Mouse (Mus musculus) myocyte (in vitro differentiated cells): ENCODE measurements around the gene Usp7. TPM values are rescaled to one million over a fixed set of nuclear protein-coding genes. Genes with fewer than 3 reads are reported as not detected.
A peak's percentile ranks its signal among the peaks of the same experiment; 100 is the strongest.
"Not testable (repeated sequence)": the region's sequence is repeated elsewhere in the genome, so short reads cannot be mapped to it uniquely, and the experiment has no call there.

Experiments
- H3K27me3 ChIP-seq: one replicate; pipeline ENCODE4 v1.6.1; 2011; ENCODE audit not compliant: control insufficient read depth, insufficient read depth, insufficient read length
- H3K36me3 ChIP-seq: one replicate; pipeline ENCODE4 v1.6.1; 2011; ENCODE audit not compliant: control insufficient read depth, insufficient read depth
- H3K4me2 ChIP-seq: one replicate; pipeline ENCODE4 v1.6.1; 2011; ENCODE audit warnings: low read depth, control low read depth
- H3K4me3 ChIP-seq: one replicate; pipeline ENCODE4 v1.5.1; 2011; ENCODE audit warnings: mild to moderate bottlenecking, control low read depth, moderate library complexity
- H3K79me2 ChIP-seq: one replicate; pipeline ENCODE4 v1.6.1; 2011; ENCODE audit not compliant: control insufficient read depth, insufficient read depth
- H3ac ChIP-seq: one replicate; pipeline ENCODE4 v1.6.1; 2011; ENCODE audit not compliant: control insufficient read depth, insufficient read length
- CEBPB ChIP-seq: IDR thresholded peaks from 2 replicates; pipeline ENCODE4 v1.6.1; 2011; ENCODE audit warnings: mild to moderate bottlenecking, moderate library complexity; ENCODE audit not compliant: poor library complexity, insufficient read depth, severe bottlenecking
- E2F4 ChIP-seq: IDR thresholded peaks from one replicate; pipeline ENCODE4 v1.6.1; 2011; ENCODE audit warnings: mild to moderate bottlenecking, control low read depth, moderate library complexity; ENCODE audit not compliant: insufficient read depth
- MAX ChIP-seq: IDR thresholded peaks from one replicate; pipeline ENCODE4 v1.6.1; 2011; ENCODE audit warnings: low read depth, mild to moderate bottlenecking, control low read depth
- MYOD1 ChIP-seq, 3 experiments: IDR thresholded peaks; one replicate each; pipeline ENCODE4 v1.6.1; 2011; ENCODE audit warnings: control low read depth in 2 of 3, low read depth in 2 of 3, mild to moderate bottlenecking in 2 of 3, moderate library complexity in 1 of 3; ENCODE audit not compliant: insufficient read length in 2 of 3, control insufficient read depth in 1 of 3
- MYOG ChIP-seq, 3 experiments: IDR thresholded peaks; one replicate each; pipeline ENCODE4 v1.6.1; 2011; ENCODE audit warnings: control low read depth in 2 of 3, low read depth in 2 of 3, mild to moderate bottlenecking in 2 of 3; ENCODE audit not compliant: insufficient read length in 2 of 3, control insufficient read depth in 1 of 3, insufficient read depth in 1 of 3
- POLR2A ChIP-seq: IDR thresholded peaks from one replicate; pipeline ENCODE4 v1.6.1; 2011; ENCODE audit warnings: low read depth, mild to moderate bottlenecking, control low read depth, moderate library complexity; ENCODE audit not compliant: insufficient read length
- POLR2AphosphoS2 ChIP-seq: IDR thresholded peaks from one replicate; pipeline ENCODE4 v1.6.1; 2011; ENCODE audit warnings: low read depth, control low read depth; ENCODE audit not compliant: insufficient read length
- REST ChIP-seq: IDR thresholded peaks from one replicate; pipeline ENCODE4 v1.6.1; 2011; ENCODE audit warnings: mild to moderate bottlenecking, control low read depth, moderate library complexity; ENCODE audit not compliant: insufficient read depth, insufficient read length
- SRF ChIP-seq: IDR thresholded peaks from one replicate; pipeline ENCODE4 v1.6.1; 2011; ENCODE audit warnings: low read depth; ENCODE audit not compliant: control insufficient read depth, insufficient read length
- TCF12 ChIP-seq: IDR thresholded peaks from one replicate; pipeline ENCODE4 v1.6.1; 2011; ENCODE audit warnings: mild to moderate bottlenecking, control low read depth; ENCODE audit not compliant: poor library complexity, insufficient read depth, severe bottlenecking
- TCF3 ChIP-seq: IDR thresholded peaks from one replicate; pipeline ENCODE4 v1.6.1; 2011; ENCODE audit warnings: low read depth, control low read depth; ENCODE audit not compliant: insufficient read length
- USF1 ChIP-seq: IDR thresholded peaks from one replicate; pipeline ENCODE4 v1.6.1; 2011; ENCODE audit warnings: low read depth, mild to moderate bottlenecking, control low read depth, moderate library complexity
- polyA plus RNA-seq: library from polyadenylated mRNA; unstranded; fragments of >200 nt; fragmentation: generic; extraction: Trizol; gene quantifications from one replicate; pipeline ENCODE4 v1.2.1, GENCODE M21; 2012; ENCODE audit warnings: missing spikeins

Gene Usp7
- polyA plus RNA-seq, 1 experiment = 24.0 TPM

DNA sequence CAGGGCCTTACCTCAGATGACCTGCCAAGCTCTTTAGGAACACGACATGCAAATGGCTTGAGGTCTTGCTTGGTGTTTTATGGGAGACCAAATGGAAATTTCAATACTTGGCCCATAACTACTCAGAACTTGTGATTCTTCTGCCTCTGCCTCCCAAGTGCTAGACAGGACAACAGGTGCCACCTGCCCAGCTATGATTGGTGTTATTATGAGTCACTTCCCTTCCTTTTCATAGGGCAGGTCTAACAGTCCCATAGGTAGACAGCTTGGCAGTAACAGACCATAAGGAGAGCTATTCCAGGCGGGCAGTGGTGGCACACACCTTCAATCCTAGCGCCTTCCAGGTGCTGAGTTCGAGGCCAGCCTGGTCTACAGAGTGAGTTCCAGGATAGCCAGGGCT, 58.5 kb downstream of the Usp7 start:
- TF ChIP-seq MYOD1 (IDR thresholded peaks at IDR 0.05; ENCODE audit: control insufficient read depth in 1 of 3, insufficient read length in 2 of 3, low read depth in 2 of 3) (peak in 1 of 3 experiments; percentile 8), REST (no peak)
- peaks cover 94% of the 10 kb centered on the region for H3K79me2 ChIP-seq
- no peak overlapping the region for H3K4me2 ChIP-seq
- no peaks in the 10 kb centered on the region for H3K36me3 ChIP-seq
- H3K27me3 ChIP-seq = no peaks in the 10 kb centered on the region
- H3ac ChIP-seq = no peak overlapping the region
- H3K4me3 ChIP-seq = no peak overlapping the region

GRCm38 (mm10) chr16:8732450-8732849, 59.7 kb downstream of the Usp7 start:
- not testable (repeated sequence) for H3K4me3 ChIP-seq, H3K4me2 ChIP-seq, H3K27me3 ChIP-seq, H3K36me3 ChIP-seq, H3ac ChIP-seq
- H3K79me2 ChIP-seq = peaks cover 100% of the 10 kb centered on the region

DNA sequence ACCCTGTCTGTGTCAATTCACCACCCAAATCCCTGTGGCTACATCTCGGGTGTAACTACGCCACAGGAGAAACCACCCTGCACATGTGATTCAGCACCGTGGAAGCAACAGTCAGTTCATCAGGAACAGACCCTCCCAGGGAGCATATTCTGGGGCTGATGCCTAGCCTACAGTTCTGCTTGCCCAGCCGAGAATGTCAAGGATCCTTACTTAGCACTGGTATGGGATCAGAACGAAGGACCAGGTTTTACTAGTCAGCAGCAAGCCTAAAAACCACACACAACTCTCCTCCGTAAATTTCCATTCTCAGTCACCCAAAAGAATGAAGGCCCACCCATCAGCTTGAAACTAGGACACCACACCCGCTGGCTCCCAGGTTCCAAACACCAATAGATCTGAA, 60.5 kb downstream of the Usp7 start:
- peak overlapping the region; percentile 3 for H3K4me2 ChIP-seq
- TF ChIP-seq SRF (no peak), TCF12 (no peak), POLR2AphosphoS2 (no peak), MYOD1 (IDR thresholded peaks at IDR 0.05; ENCODE audit: control insufficient read depth in 1 of 3, insufficient read length in 2 of 3, low read depth in 2 of 3) (no peak), REST (no peak), POLR2A (no peak), MYOG (IDR thresholded peaks at IDR 0.05; ENCODE audit: control insufficient read depth in 1 of 3, insufficient read depth in 1 of 3, insufficient read length in 2 of 3, low read depth in 2 of 3) (no peak), E2F4 (no peak)
- no peak overlapping the region for H3K4me3 ChIP-seq
- H3K36me3 ChIP-seq = no peaks in the 10 kb centered on the region
- peaks cover 100% of the 10 kb centered on the region for H3K79me2 ChIP-seq
- H3ac ChIP-seq = no peak overlapping the region
- H3K27me3 ChIP-seq = no peaks in the 10 kb centered on the region

DNA sequence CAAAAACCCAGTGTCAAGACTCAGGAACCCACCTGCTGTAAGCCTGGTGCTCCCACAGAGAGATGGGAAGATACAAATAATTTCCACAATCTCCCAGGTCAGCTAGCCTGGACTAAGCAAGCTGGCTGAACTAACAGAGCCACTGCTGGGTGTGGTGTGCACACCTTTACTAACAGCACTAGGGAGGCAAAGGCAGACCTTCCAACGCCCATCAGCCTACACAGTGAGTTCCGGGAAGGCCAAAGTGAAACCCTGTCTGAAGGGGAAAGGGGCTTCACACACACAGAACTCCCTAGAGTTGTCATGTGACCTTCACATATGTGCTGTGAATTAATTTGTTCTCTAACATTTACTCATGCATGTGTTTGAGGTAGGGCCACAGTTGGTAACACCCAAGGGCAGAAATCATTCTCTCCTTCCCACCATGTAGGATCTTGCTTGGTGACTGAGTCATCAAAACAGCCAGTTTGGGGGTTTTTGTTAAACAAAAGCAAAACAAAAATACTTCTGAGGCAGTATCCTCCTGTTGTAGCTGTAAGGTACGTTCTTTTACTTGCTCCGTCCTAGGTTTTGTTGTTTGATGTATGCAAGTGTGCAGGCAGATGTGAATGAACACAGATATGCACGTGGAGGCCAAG, 63.9 kb downstream of the Usp7 start:
- Histone ChIP-seq H3K36me3 (no peaks in the 10 kb centered on the region), H3K4me3 (no peak overlapping the region), H3K27me3 (no peaks in the 10 kb centered on the region), H3K79me2 (peaks cover 100% of the 10 kb centered on the region), H3ac (no peak overlapping the region), H3K4me2 (no peak overlapping the region)
- TF ChIP-seq MYOD1 (IDR thresholded peaks at IDR 0.05; ENCODE audit: control insufficient read depth in 1 of 3, insufficient read length in 2 of 3, low read depth in 2 of 3) (no peak), MAX (no peak), REST (no peak), POLR2AphosphoS2 (no peak), USF1 (no peak), MYOG (IDR thresholded peaks at IDR 0.05; ENCODE audit: control insufficient read depth in 1 of 3, insufficient read depth in 1 of 3, insufficient read length in 2 of 3, low read depth in 2 of 3) (no peak), TCF3 (no peak)

DNA sequence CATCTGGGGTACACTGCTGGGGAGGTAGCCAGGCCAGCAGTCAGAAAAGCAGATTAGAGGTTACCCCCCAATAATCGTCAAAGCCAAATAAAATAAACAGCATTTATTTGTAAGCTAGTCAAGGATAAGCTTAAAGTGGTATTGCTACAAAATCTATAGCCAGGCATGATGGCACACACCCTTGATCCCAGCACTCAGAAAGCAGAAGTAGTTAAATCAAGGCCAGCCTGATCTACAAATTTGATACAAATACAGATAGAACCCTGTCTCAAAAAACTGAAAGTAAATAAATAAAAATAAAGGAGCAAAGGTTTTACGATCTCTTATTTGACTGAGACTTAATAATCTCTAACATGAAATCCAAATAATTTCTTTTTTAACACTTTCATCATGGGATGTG, 66.3 kb downstream of the Usp7 start:
- Histone ChIP-seq H3K79me2 (peaks cover 100% of the 10 kb centered on the region), H3K4me3 (no peak overlapping the region)

DNA sequence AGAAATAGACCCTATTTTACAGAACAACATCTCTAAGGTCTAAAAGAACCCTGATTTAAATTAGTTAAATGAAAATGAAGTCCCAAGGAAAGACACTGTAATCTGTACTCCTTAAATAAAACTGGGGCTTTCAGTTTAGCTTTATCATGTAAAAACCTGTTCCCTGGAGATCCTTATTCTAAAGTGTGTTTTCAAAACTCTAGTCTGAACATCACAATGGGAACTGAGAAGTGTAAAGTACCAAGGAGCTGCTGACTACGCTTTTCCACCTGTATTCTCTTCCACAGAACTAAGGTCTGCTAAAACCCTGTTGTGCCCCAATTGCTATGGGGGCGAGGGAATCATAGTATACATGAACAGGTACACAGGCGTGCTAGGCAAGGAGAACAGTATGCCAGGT, 68.1 kb downstream of the Usp7 start:
- no peak for TF ChIP-seq MYOG (IDR thresholded peaks at IDR 0.05; ENCODE audit: control insufficient read depth in 1 of 3, insufficient read depth in 1 of 3, insufficient read length in 2 of 3, low read depth in 2 of 3)
- TF ChIP-seq E2F4 = no peak
- no peak overlapping the region for H3K4me3 ChIP-seq
- no peaks in the 10 kb centered on the region for H3K36me3 ChIP-seq
- H3K79me2 ChIP-seq = peaks cover 100% of the 10 kb centered on the region
- H3ac ChIP-seq = no peak overlapping the region
- H3K27me3 ChIP-seq = no peaks in the 10 kb centered on the region
- no peak overlapping the region for H3K4me2 ChIP-seq

More for the DNA sequence above, 66.3 kb downstream of the Usp7 start:
- Histone ChIP-seq H3K36me3 (no peaks in the 10 kb centered on the region), H3K4me2 (no peak overlapping the region), H3ac (no peak overlapping the region), H3K27me3 (no peaks in the 10 kb centered on the region)
- TF ChIP-seq POLR2AphosphoS2 = no peak
- TF ChIP-seq USF1 = no peak
- no peak for TF ChIP-seq CEBPB
- no peak for TF ChIP-seq MAX
- no peak for TF ChIP-seq E2F4
- TF ChIP-seq SRF = no peak
- TF ChIP-seq TCF3 = no peak
